Mouse (Mus musculus): ENCODE data around the gene Eif3i. TPM values are rescaled to one million over a fixed set of nuclear protein-coding genes. Genes with fewer than 3 reads are reported as not detected.

The Eif3i gene
- total RNA-seq, 2 experiments from 2014 or later = 121 to 122 TPM

DNA sequence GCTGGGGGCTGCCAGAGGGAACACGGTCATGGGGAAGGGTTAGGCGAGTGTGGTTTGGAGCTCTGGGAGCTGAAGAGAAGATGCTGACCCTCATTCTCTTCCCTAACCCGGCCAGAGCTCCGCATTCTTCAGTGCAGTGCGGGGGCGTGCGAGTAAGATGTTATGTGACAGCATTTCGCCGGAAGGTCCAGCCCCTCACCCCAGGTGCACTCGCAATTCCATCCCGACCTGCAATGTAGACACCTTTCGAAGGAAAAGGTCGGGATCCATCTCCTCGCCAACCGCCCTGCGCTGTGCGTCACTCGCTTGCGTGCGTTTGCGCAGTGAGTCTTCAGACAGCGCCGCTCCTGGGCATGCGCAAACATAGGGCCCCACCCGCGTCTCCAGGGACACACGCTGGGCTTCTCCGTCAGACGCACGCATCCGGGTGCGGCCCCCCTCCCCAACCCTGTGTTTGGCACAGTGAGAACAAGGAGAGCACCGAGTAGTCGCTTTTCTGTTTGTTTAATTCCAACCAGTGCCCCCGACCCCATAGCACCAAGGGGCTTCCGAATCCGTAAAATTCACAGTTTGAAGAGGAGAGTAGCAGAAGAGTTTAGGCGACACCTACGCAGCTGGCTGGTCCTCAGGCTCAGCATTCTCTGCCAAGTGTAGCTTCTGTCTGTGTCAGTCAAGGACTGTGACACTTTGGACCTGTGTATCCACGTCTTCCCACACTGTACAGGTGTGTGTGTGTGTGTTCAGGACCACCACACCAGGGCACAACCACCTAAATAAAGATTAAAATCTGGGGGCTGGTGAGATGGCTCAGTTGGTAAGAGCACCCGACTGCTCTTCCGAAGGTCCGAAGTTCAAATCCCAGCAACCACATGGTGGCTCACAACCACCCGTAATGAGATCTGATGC lies 18.6 kb upstream of the Eif3i start, which contains the start of gene Iqcc:
TSS of gene Iqcc (minus strand) at position 314 of the 906 bp plus-strand sequence.
- peak; percentile 95 to 97 for DNase-seq

- no peak for DNase-seq
Measured at GRCm38 (mm10) chr4:129618031-129618430, 17.6 kb upstream of the Eif3i start.

DNA sequence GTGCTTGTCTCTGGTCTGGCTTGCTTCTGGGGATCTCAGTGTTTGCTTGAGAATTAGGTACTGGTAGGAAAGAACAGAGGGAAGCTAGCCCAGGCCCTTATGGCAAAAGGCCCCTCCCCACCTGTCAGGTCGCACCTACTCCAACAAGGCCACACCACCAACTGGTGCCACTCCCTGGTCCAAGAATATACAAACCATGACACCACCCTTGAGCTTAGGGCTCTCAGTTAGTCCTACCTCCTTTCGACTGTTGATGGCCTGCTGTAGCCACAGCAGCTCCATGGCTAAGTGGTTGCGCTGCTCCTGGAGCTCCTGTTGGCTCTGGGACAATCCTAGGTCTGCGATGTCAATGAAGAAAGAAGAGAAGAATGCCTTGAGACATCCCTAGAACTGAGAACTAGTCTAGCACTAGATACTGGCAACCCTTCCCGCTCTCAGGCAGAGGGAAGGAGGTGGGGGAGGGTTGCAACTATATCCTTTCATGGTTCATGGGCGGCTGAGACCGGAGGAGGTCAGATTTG lies 16.7 kb upstream of the Eif3i start:
- DNase-seq = no peak

- no peak for DNase-seq
Measured at GRCm38 (mm10) chr4:129616631-129617030, 16.2 kb upstream of the Eif3i start.

DNA sequence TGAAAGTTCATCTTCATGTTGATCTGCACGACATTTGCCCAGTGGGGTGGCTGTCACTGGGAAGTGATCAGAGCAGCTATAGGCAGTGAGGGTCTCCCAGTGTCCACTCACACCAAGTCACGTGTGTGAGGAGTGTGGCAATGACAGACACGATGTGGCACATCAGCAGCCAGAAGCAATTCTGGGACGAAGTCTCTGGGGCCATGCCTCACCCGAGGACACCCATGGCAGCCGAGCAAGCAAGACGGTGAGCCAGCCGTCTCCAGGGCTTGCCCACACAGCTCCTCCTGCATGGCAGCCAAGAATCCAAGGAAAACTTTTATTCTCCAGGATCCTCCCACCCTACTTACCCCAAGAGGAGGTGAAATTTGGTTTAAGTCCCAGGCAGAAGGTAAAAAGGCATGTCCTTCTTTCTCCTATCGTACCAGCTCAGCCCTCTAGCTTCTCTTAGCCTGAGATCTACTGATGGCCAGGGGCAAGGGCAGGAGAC lies 15.4 kb upstream of the Eif3i start:
- DNase-seq = no peak

DNA sequence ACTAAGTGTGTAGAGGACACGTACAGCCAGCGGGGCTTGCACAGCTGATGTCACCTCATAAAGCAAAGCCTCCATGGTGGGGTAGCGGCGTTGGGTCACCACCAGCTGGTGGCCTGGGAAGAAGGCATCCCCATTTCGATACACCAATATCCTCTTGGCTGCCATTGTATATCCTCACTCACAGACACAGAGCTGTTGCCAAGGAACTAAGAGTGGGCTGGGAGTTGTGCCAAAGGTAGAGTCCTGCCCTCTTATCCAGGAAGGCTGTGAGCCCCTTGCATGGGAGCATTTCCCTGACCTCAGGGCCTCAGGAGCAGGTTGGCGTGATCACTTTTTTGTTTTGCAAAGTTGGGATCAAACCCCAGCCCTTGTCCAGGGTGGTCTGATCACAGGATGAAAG lies 13.6 kb upstream of the Eif3i start, which contains the start of gene Dcdc2b:
TSS of gene Dcdc2b (minus strand) at position 165 of the 400 bp plus-strand sequence.
- no peak for DNase-seq

DNA sequence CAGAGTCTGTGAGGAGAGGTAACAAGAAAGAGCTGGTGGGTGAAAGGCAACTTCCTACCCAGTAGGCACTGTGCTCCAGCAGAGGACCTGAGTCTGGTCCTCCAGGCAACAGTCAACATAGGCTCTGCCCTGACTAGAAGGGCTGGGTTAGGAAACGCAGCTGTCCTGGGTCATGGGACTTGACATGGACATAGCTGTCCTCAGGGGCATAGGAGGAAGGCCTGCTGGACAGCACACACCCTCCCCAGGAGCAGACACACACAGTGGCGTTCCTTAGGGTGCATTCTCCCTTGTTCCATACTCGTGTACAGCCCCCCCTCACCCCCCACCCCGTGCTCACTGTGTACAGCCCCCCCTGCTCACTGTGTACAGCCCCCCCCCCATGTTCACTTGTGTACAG lies 10.0 kb upstream of the Eif3i start:
- no peak for DNase-seq

GRCm38 (mm10) chr4:129610026-129610425 lies 9.6 kb upstream of the Eif3i start:
- no peak for DNase-seq

GRCm38 (mm10) chr4:129609139-129609631 lies 8.7 kb upstream of the Eif3i start:
- no peak for DNase-seq

- DNase-seq = peak; percentile 73 to 77
Measured at GRCm38 (mm10) chr4:129608426-129609025, 8.1 kb upstream of the Eif3i start.

DNA sequence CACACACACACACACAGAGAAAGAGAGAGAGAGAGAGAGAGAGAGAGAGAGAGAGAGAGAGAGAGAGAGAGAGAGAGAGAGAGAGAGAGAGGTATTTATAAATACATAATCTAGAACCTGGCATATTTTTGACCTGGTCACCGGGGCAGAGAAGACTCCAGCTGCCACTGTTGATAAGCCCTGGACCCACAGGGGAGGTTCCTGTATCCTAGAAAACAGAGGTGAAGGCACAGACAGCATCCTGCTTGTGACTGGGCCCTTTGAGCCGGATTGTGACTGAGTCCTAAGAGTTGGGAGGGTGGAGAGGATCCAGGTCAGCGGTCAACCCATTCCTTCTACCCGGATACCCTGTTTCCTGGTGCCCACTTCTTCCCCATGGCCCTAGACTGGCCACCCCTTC lies 11.6 kb downstream of the Eif3i start:
- DNase-seq = no peak

- DNase-seq = no peak
Measured at GRCm38 (mm10) chr4:129586943-129587342, 13.5 kb downstream of the Eif3i start.

DNA sequence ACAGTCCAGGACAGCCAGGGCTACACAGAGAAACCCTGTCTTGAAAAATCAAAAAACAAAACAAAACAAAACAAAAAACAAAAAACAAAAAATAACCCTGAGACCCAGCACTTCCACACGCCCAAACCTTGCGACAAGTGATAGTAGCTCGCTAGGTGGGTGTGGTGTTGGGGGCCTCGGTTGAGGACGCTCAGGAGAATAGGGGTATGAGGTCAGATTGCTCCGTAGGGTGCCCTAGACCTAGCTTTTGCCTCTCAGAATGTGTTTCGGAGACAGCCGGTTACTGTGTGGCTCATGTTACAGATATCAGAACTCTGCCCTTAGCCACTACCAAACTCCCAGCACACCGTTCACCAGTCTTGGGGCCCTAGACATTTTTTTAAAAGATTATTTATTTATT lies 14.7 kb downstream of the Eif3i start:
- DNase-seq = no peak

GRCm38 (mm10) chr4:129584884-129585608 lies 15.4 kb downstream of the Eif3i start:
- peak; percentile 79 to 81 for DNase-seq

DNA sequence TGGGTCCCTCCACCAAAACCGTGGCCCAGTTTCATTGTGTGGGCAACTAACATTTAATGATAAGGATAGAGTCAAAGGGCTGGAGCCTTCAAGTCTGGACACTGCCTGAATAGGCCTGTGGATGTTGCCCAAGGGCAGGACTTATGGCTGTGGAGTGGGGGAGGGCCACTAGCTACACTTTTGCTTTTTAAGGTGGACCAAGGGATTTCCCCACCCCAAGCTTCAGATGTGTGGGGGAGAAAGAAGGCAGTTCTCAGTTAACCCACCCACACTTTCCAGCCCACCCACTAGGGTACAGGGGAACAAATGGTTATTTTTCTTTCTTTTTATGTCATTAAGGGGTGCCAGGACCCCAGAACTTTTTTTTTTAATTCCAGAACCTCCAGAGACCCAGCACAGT lies 16.1 kb downstream of the Eif3i start:
- no peak for DNase-seq

DNA sequence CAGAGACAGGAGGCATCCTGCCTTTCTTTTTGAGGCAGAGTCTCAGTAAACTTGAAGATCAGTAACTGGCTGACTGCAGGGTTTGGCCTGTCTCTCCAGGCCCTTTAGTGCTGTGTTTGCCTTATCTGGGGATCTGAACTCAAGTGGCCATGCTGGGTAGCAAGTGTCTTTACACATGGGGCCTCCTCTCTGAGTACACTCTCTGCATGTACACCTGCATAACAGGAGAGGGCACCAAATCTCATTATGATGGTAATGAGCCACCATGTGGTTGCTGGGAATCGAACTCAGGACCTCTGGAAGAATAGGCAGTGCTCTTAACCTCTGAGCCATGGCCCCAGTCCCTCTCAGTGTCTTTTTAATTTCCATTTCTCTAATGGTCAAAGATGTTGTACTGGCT lies 18.2 kb downstream of the Eif3i start:
- DNase-seq = no peak

GRCm38 (mm10) chr4:129580347-129580746 lies 20.1 kb downstream of the Eif3i start:
- DNase-seq = no peak

DNA sequence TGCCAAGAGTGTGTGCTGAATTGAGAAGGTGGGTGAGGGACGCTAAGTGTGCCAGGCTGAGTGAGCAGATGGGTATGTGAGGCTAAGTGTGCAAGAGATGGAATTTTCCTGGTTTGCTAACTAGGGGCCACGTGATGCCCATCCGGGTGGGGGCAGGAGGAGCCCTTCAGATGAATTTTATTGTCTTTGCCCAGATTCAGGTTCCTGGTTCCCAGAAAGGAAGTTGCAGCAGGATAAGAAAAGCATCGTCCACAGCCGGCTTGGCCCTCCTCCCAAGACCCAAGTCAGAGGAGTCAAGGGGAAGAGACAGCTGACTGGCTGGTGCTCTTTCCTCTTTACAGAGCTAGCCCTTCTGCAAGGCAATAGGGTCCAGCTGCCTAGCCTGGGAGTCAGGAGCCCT lies 22.0 kb downstream of the Eif3i start, which contains the start of gene Fam167b:
TSS of gene Fam167b (minus strand) at position 84 of the 400 bp plus-strand sequence.
- DNase-seq = no peak

DNA sequence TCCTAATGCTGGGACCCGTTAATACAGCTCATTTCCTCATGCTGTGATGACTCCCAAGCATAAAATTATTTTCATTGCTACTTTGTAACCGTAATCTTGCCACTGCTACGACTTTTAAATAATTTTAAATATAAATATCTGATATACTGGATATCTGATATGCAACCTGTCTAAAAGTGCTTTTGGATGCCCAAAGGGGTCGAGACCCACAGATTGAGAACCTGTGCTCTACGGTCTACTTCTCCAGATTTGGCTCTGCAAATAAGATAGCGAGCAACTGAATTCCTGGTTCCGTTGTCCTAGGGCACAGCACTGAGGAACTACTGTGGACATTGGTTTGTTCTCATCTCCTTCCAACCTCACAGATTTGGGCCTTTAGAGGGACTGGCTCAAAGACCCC lies 22.8 kb downstream of the Eif3i start:
- DNase-seq = no peak

GRCm38 (mm10) chr4:129576863-129577491 lies 23.5 kb downstream of the Eif3i start:
- peak; percentile 51 to 55 for DNase-seq

GRCm38 (mm10) chr4:129575171-129575844 lies 25.1 kb downstream of the Eif3i start:
- DNase-seq = no peak
